Mouse (Mus musculus) kidney, adult 2 months (tissue): Measurements from ENCODE around the gene Ccdc151.

ENCODE experiments used
- CTCF ChIP-seq: fragments of 200-500 bp; conservative IDR thresholded peaks from 2 replicates; pipeline ENCODE4 v1.5.1; 2011; ENCODE audit warnings: low read depth, mild to moderate bottlenecking, control low read depth, low read length, moderate library complexity, mixed read lengths; ENCODE audit not compliant: insufficient read depth, insufficient read length
- POLR2A ChIP-seq: fragments of 200-500 bp; IDR thresholded peaks from one replicate; pipeline ENCODE4 v1.6.1; 2011; ENCODE audit warnings: low read depth, low read length, control low read depth

DNA sequence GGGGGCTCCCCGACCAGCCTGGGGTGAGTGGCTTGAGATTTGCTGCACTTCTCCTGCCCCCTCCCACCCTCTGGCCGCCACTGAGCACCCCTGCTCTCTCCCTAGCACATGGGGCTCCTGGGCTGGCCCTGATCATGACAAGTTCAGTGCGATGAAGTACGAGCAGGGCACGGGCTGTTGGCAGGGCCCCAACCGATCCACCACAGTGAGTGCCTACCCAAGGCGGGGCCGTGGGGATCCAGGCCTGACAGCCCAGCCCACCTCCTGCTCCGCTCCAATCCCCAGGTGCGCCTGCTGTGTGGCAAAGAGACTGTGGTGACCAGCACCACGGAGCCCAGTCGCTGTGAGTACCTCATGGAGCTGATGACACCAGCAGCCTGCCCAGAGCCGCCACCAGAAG is 10.3 kb upstream of the Ccdc151 start:
- TF ChIP-seq CTCF: no peak
- no peak for TF ChIP-seq POLR2A
